Mouse (Mus musculus): ENCODE measurements at regions not wholly inside any gene's neighbourhood (a gene's known extent, or its start where the extent isn't known, plus 50 kb on each side); places are given as distances from the start of the nearest gene placed in this dataset.
"Not testable (repeated sequence)": the region's sequence is repeated elsewhere in the genome, so short reads cannot be mapped to it uniquely, and the experiment has no call there.

- DNase-seq: no peak
These were observed 415.6 kb upstream of the Zfp507 start for GRCm38 (mm10) chr7:36218386-36218785.

DNA sequence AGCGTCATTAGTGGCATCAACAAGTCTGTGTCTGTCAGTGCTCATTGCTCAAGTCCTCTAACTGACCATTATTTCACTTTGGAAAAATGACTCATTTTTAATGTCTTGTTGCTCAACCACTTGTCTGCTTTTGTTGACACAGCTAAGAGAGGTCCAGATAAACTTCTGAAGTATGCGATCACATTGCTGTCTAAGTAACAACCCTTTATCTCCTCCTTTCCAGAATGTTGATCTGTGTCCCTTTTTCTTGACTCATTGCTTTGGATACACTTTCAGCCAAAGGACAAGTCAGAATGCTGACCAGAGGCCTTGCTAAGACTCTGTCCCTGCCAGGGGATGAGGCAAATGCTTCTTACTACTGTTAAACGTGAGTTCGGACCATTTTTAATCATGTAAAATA is 407.2 kb upstream of the Zfp507 start:
- no peak for DNase-seq

GRCm38 (mm10) chr7:36207525-36208260 is 404.9 kb upstream of the Zfp507 start:
- DNase-seq: no peak

DNA sequence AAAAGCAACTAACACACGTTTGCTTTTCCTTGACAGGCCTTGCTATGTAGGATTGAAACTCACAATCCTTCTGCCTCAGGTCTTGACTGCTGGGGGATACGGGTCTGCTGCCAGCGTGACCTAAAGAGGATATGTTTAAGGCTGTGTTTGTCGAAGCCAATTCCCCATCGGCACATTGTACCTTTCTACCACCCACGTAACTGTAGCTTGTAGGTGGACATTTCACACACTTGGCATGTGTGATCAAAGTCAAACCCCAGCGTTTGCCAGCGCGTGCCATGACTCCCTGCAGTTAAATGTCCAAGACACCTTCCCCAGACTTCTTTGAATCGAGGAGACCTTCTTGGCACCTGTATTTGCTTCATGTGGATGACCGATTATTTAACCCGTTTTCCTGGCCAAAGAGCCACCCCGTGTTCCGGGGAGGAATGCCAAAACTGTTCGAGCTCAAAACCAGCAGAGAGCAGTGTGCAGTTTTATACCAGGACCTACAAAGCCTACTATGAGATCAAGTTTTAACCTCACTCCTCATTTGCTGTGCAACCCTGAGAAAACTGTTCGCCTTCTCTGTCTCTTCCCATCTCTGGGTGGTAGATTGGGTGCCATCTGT is 395.4 kb upstream of the Zfp507 start:
- no peak for DNase-seq

DNA sequence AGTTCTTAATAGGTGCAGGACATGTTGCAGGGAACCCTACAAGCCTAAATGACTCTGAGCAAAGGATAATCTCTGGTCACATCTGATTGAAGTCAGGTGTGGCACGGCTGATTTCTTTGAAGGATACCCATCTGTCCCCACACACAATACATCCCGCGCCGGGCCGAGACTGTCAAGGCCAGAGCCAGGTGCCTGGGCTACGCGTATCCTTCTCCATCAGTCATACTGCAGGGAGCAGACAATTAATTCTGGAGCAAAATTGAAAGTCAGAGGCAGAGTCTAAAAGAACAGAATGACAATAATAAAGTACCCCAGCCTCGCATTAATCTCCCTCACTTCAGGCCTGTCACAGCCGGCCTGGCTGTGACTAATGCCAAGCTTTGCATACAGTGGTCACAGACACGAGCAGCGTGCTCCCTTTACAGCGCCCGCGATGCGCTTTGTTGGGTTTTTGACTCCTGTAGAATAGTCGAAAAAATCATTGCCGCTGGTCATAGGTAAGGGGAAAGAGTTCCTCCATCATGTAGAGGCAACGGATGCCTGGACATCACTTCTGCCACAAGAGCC is 393.4 kb upstream of the Zfp507 start:
- DNase-seq: no peak

DNA sequence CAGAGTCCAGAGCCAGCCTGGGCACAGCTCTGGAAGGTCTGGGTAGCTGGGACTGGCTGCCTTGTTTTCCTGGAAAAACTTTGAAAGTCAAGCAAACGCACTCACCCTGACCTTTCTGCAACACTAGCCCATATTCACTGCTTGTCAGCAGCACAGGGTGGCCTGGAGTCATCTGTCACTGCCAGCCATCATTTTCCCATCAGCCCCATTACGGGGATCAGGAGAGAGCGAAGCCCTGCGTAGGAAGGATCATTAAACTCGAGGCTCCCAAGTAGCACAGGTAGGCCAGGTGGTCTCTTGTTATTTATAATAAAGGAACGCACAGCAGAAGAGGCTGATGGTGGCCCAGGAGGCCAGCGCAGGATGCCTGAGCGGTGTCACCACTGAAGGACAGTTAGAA is 389.8 kb upstream of the Zfp507 start:
- no peak for DNase-seq

- DNase-seq: no peak
These were observed 375.1 kb upstream of the Zfp507 start for GRCm38 (mm10) chr7:36177947-36178346.

GRCm38 (mm10) chr7:36175296-36175695 is 372.5 kb upstream of the Zfp507 start:
- DNase-seq: no peak

DNA sequence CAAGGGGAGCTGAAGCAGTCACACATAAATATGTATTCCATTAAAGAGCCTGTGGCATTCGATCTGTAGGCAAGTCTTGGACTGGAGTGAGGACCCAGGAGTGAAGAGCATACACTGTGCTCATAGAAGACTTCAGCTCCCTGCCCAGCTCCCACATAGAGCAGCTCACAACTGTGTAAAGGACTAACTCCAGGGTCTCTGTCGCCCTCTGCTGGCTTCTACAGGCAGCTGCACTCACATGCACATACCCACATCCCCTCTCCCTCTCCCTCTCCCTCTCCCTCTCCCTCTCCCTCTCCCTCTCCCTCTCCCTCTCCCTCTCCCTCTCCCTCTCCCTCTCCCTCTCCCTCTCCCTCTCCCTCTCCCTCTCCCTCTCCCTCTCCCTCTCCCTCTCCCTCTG is 369.7 kb upstream of the Zfp507 start:
- not testable (repeated sequence) for DNase-seq

DNA sequence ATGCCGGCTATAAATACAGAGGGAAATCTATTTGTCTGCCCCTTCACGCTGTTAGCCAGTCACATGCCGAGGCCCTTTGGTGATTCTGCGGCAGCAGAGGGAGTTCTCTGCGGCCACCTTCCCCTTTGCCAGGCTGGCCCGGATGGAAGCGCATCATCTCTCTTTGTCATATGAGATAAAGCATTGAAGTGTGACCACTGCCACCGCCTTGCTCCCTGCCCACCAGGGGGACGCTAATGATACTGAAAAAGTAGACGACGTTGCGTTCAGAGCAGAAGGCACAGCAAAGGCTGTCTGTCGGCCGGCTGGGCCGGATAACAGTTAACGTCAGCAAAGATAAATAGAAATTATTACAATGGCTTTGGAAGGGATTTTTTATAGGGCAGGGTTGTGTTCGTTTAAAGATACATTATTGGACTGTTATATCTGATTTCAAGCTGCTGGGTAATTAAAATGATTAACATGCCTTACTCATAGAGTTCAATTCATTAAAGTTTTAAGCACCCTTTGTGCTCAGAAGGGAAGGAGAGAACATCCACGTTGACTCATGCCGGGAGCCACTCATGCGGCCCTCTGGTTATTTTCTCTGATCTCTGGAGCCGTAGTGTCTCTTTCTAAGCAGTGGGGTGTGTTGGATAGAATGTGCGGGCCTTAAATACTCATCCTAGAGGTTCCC is 354.6 kb upstream of the Zfp507 start:
- DNase-seq: no peak

DNA sequence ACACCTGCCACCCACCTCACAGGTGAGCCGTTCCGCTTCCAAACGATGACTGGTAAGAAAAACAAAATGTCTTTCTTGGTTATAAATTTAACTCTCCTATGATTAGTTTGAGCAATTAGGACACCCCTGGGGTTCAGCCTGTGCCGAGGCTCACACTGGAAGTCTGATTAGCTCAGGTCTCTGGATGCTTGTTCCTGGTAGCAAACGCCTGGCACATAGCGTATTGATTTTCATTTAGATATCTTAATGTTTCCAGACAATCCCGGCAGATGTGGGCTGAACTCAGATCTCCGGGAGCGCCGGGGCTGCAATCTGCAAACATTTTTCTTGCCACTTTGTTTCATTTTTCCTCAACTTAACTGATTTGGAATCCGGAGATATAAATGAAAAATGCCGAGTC is 353.8 kb upstream of the Zfp507 start:
- DNase-seq: no peak

DNA sequence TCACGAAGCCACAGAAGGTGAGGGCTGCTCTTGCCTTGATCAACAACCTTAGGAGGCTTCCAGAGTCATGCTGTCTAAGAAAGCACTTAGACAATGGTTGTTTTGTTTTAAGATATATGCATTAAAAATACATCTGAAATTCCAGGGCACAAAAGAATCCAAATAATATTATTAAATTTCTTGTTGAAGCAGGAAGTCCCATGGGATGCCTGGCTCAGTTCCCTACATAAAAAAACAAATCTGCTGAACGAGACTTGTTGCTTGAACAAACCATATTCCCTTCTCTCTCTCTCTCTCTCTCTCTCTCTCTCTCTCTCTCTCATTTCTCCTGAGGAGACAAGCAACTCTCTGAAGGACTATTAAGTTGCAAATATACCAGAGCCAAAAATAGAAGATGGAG is 352.8 kb upstream of the Zfp507 start:
- DNase-seq: no peak

- no peak for DNase-seq
These were observed 352.4 kb upstream of the Zfp507 start for GRCm38 (mm10) chr7:36155159-36155558.

- no peak for DNase-seq
These were observed 348.2 kb upstream of the Zfp507 start for GRCm38 (mm10) chr7:36150871-36151560.

DNA sequence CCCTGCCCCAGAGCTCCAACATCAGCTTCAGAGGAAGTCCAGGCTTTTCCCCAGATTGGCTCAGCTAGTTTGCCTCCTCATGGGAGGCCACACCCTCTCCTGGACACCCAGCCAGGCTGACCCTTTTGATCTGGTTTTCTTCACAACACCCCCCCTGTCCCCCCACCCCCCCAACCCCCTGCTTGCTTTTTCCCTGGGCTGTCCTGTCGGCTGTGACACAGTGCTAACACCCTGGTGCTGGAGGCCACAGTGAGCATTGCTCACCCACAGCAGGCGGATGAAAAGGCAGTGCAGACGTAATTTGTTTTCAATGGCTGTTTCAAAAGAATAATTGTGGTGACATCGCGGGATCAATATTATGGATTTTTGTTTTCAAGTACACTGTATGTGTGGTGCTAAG is 333.8 kb upstream of the Zfp507 start:
- no peak for DNase-seq

GRCm38 (mm10) chr7:36134557-36134956 is 331.8 kb upstream of the Zfp507 start:
- no peak for DNase-seq

- no peak for DNase-seq
These were observed 330.9 kb upstream of the Zfp507 start for GRCm38 (mm10) chr7:36133658-36134143.

GRCm38 (mm10) chr7:36133026-36133425 is 330.2 kb upstream of the Zfp507 start:
- DNase-seq: no peak

DNA sequence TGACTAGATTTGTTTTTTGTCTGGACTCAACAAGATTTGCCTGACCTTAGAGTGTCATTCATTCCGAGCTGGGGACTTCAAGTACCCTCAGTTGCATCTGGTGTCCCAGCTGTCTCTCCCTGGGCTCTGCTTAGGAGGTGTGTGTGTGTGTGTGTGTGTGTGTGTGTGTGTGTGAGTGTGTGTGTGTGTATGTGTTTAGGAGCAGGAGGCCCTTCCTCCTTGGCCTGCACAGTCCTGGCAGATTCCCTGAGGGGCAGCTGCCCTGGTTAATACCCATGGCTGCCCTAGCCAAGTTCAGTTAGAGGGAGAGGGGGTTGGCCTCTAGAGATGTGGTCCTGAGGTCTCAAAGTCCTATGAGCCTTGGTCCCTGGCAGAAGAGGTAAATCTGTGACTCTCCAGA is 329.8 kb upstream of the Zfp507 start:
- DNase-seq: no peak

DNA sequence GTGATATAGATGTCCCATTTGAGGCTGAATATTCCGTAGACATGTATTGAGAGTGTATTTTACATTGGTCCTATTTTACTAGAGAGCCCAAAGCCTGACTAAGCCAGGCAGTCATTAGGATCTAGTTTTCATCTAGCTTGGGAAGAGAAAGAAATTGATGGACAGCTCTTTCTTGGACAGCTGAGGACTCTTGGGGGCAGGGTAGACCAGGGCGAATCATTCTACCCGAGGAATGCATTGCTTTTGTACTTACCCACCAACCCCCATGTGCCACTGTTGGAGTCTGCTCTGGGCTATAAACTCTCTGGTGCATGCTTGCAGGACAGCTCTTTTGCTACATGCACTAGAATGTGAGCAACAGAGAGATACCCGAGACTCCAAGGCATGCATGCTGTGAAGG is 294.3 kb upstream of the Zfp507 start:
- no peak for DNase-seq

GRCm38 (mm10) chr7:36095258-36096130 is 292.7 kb upstream of the Zfp507 start:
- no peak for DNase-seq

- no peak for DNase-seq
These were observed 288.3 kb upstream of the Zfp507 start for GRCm38 (mm10) chr7:36091132-36091531.

Data from thymus, postnatal 36 days (tissue).